Mouse (Mus musculus) layer of hippocampus, postnatal 14 days (tissue): ENCODE data around the gene Mettl26. TPM values are rescaled to one million over a fixed set of nuclear protein-coding genes. Genes with fewer than 3 reads are reported as not detected.

Experiments used
- DNase-seq, 2 experiments: peaks; one replicate each; pipeline ENCODE4 v3.0.0; 2021 to 2022; ENCODE audit warnings: low spot score in 2 of 2, mixed read lengths in 1 of 2
- total RNA-seq, 2 experiments: library from RNA; stranded (reverse); gene quantifications; 2 replicates each; pipeline ENCODE4 v1.2.3; 2021

Gene Mettl26
- total RNA-seq, 2 experiments from 2014 or later, result 39.3 to 44.7 TPM

GRCm38 (mm10) chr17:25881691-25882090 lies 6.8 kb downstream of the Mettl26 start:
- no peak for DNase-seq

- no peak for DNase-seq
These were observed 7.4 kb downstream of the Mettl26 start for GRCm38 (mm10) chr17:25882306-25882705.

- DNase-seq, result no peak
These were observed 8.4 kb downstream of the Mettl26 start for GRCm38 (mm10) chr17:25883268-25883667.

- DNase-seq, result no peak
These were observed 8.9 kb downstream of the Mettl26 start for GRCm38 (mm10) chr17:25883824-25884223.

- DNase-seq, result no peak
These were observed 10.8 kb downstream of the Mettl26 start for GRCm38 (mm10) chr17:25885636-25886035.

GRCm38 (mm10) chr17:25886806-25887205 lies 11.9 kb downstream of the Mettl26 start:
- DNase-seq, result no peak

GRCm38 (mm10) chr17:25887467-25887866 lies 12.6 kb downstream of the Mettl26 start:
- no peak for DNase-seq

GRCm38 (mm10) chr17:25888837-25889236 lies 14.0 kb downstream of the Mettl26 start:
- no peak for DNase-seq

- DNase-seq, result peak; percentile 59 to 71
These were observed 19.2 kb downstream of the Mettl26 start for GRCm38 (mm10) chr17:25893975-25894617.

- DNase-seq, result no peak
These were observed 20.5 kb downstream of the Mettl26 start for GRCm38 (mm10) chr17:25895415-25895814.

GRCm38 (mm10) chr17:25895891-25896290 lies 21.0 kb downstream of the Mettl26 start:
- no peak for DNase-seq

GRCm38 (mm10) chr17:25900193-25900592 lies 25.3 kb downstream of the Mettl26 start:
- no peak for DNase-seq

GRCm38 (mm10) chr17:25903061-25903460 lies 28.2 kb downstream of the Mettl26 start:
- no peak for DNase-seq

GRCm38 (mm10) chr17:25907640-25908039 lies 32.8 kb downstream of the Mettl26 start:
- DNase-seq, result no peak

GRCm38 (mm10) chr17:25911816-25912215 lies 36.9 kb downstream of the Mettl26 start:
- no peak for DNase-seq

GRCm38 (mm10) chr17:25913186-25913876 lies 38.5 kb downstream of the Mettl26 start:
- peak in 1 of 2 experiments; percentile 45 for DNase-seq

GRCm38 (mm10) chr17:25913877-25914275 lies 39.0 kb downstream of the Mettl26 start:
- no peak for DNase-seq

GRCm38 (mm10) chr17:25914295-25914694 lies 39.4 kb downstream of the Mettl26 start:
- no peak for DNase-seq

- DNase-seq, result no peak
These were observed 42.2 kb downstream of the Mettl26 start for GRCm38 (mm10) chr17:25916931-25917647.

GRCm38 (mm10) chr17:25918037-25918750 lies 43.3 kb downstream of the Mettl26 start:
- no peak for DNase-seq

- peak in 1 of 2 experiments; percentile 43 for DNase-seq
These were observed 44.4 kb downstream of the Mettl26 start, which contains the start of gene Rab40c for GRCm38 (mm10) chr17:25919144-25919785. Rab40c (minus strand) TSS chr17:25919727.
